ENCODE assay signal across 8 mouse cellular contexts in genomic region chr10:59978873-59979743, GRCm38 (mm10). TPM values are rescaled to one million over a fixed set of nuclear protein-coding genes. Genes with fewer than 3 reads are reported as not detected.
DNase-seq lines count a peak whose midpoint lies in the region; ATAC-seq lines count a peak whose summit lies in the region.

No protein-coding gene starts in this region.

- H3K9me3 ChIP-seq in forebrain, embryonic 15.5 days = no peaks in the 10 kb centered on the region
- no peaks in the 10 kb centered on the region for H3K9me3 ChIP-seq in midbrain, embryonic 15.5 days

- H3K27ac ChIP-seq in forebrain, embryonic 15.5 days (replicated peaks) = peak overlapping the region; percentile 56
- peak overlapping the region; percentile 59 for H3K27ac ChIP-seq in midbrain, embryonic 15.5 days

- no peaks in the 10 kb centered on the region for H3K27me3 ChIP-seq in forebrain, embryonic 15.5 days
- H3K27me3 ChIP-seq in midbrain, embryonic 15.5 days (replicated peaks) = no peaks in the 10 kb centered on the region

- no peak overlapping the region for H3K4me2 ChIP-seq in forebrain, embryonic 15.5 days (replicated peaks)
- H3K4me2 ChIP-seq in midbrain, embryonic 15.5 days = no peak overlapping the region

- H3K4me1 ChIP-seq in forebrain, embryonic 15.5 days = peaks cover 25% of the 10 kb centered on the region
- H3K4me1 ChIP-seq in midbrain, embryonic 15.5 days = peaks cover 22% of the 10 kb centered on the region

- H3K36me3 ChIP-seq in forebrain, embryonic 15.5 days = no peaks in the 10 kb centered on the region
- no peaks in the 10 kb centered on the region for H3K36me3 ChIP-seq in midbrain, embryonic 15.5 days (replicated peaks)

- 31% methylated on average over 11 of the region's 11 CpGs for WGBS in forebrain, embryonic 15.5 days
- WGBS in large intestine, adult 2 months = 9% methylated on average over 11 of the region's 11 CpGs
- WGBS in midbrain, embryonic 15.5 days = 37% methylated on average over 11 of the region's 11 CpGs

- peak; percentile 90 for DNase-seq in urinary bladder, postnatal 14 days (ENCODE audit: low spot score)
- no peak for DNase-seq in urinary bladder, postnatal 10 days (ENCODE audit: low spot score)
- peak; percentile 88 for DNase-seq in heart, postnatal 4 days
- DNase-seq in large intestine, adult 2 months (ENCODE audit: low read depth, low spot score) = peak; percentile 89
- no peak for DNase-seq in embryo, embryonic 9.5 days (ENCODE audit: extremely low spot score)
- no peak for DNase-seq in thymus, postnatal 0 days (ENCODE audit: low spot score)

- H3K9ac ChIP-seq in forebrain, embryonic 15.5 days (replicated peaks) = no peak overlapping the region
- H3K9ac ChIP-seq in midbrain, embryonic 15.5 days = no peak overlapping the region

- H3K4me3 ChIP-seq in forebrain, embryonic 15.5 days = no peak overlapping the region
- H3K4me3 ChIP-seq in midbrain, embryonic 15.5 days = no peak overlapping the region

- ATAC-seq in forebrain, embryonic 15.5 days (replicated peaks) = peak; percentile 67
- peak; percentile 37; the same call in 1 of the 2 replicates for ATAC-seq in midbrain, embryonic 15.5 days (replicated peaks)

RNA-seq across cellular contexts. Expression of gene Ascc1, which starts 23.5 kb away (rescaled TPM):
- 47.9 and 48.9 TPM in 2 replicates for polyA plus RNA-seq in forebrain, embryonic 15.5 days (2015; fragmentation: Nextera tagmentation; extraction: Ambion mirVana)
- 10 to 100 TPM; 20.2 to 22.0 TPM for total RNA-seq in heart, postnatal 4 days (2021)
- 18.8 and 21.2 TPM in 2 replicates for polyA plus RNA-seq in large intestine, adult 2 months (2012; rRNA removed)
- polyA plus RNA-seq in midbrain, embryonic 15.5 days (2015; fragmentation: Nextera tagmentation; extraction: Ambion mirVana) = 47.4 and 48.7 TPM in 2 replicates
- 38.5 and 43.2 TPM in 2 replicates for polyA plus RNA-seq in thymus, postnatal 0 days (2015; fragmentation: Nextera tagmentation; extraction: Ambion mirVana)

RNA-seq across cellular contexts. Expression of gene Anapc16, which starts 23.8 kb away (rescaled TPM):
- polyA plus RNA-seq in forebrain, embryonic 15.5 days (2015; fragmentation: Nextera tagmentation; extraction: Ambion mirVana) = 117 TPM in 2 replicates
- 10 to 100 TPM; 70.5 to 73.5 TPM for total RNA-seq in heart, postnatal 4 days (2021)
- 56.3 and 60.6 TPM in 2 replicates for polyA plus RNA-seq in large intestine, adult 2 months (2012; rRNA removed)
- polyA plus RNA-seq in midbrain, embryonic 15.5 days (2015; fragmentation: Nextera tagmentation; extraction: Ambion mirVana) = 106 and 109 TPM in 2 replicates
- 139 and 168 TPM in 2 replicates for polyA plus RNA-seq in thymus, postnatal 0 days (2015; fragmentation: Nextera tagmentation; extraction: Ambion mirVana)

RNA-seq across cellular contexts. Expression of gene Ddit4, which starts 27.5 kb away (rescaled TPM):
- polyA plus RNA-seq in forebrain, embryonic 15.5 days (2015; fragmentation: Nextera tagmentation; extraction: Ambion mirVana) = 90.0 and 92.5 TPM in 2 replicates
- total RNA-seq in heart, postnatal 4 days (2021) = 10 to 100 TPM; 31.4 to 36.9 TPM
- polyA plus RNA-seq in large intestine, adult 2 months (2012; rRNA removed) = 28.2 and 37.7 TPM in 2 replicates
- polyA plus RNA-seq in midbrain, embryonic 15.5 days (2015; fragmentation: Nextera tagmentation; extraction: Ambion mirVana) = 52.6 and 59.4 TPM in 2 replicates
- polyA plus RNA-seq in thymus, postnatal 0 days (2015; fragmentation: Nextera tagmentation; extraction: Ambion mirVana) = 50.6 and 54.7 TPM in 2 replicates

Comparison
In these comparisons a context has a peak if more than half of its experiments do, and no peak if none do; other contexts are left out.
1. DNase-seq: peak in urinary bladder, postnatal 14 days (single experiment), heart, postnatal 4 days (single experiment) and large intestine, adult 2 months (single experiment); none in urinary bladder, postnatal 10 days (single experiment), embryo, embryonic 9.5 days (single experiment) and thymus, postnatal 0 days (single experiment).